Comparison of ENCODE assay signal across 29 mouse cellular contexts in genomic region chr13:47129090-47129489, GRCm38 (mm10). TPM values are rescaled to one million over a fixed set of nuclear protein-coding genes. Genes with fewer than 3 reads are reported as not detected.
DNase-seq lines count a peak whose midpoint lies in the region; ATAC-seq and TF ChIP-seq lines count a peak whose summit lies in the region.
"Had no signal": no experiment of that assay in that cellular context is flagged by ENCODE, and none has a peak within 500 bp of the region (broad histone marks: within the 10 kb centered on the region; RNA-seq: fewer than 3 reads in every experiment).

No protein-coding gene starts in this region.

- H3K27ac ChIP-seq in heart, embryonic 11.5 days (ENCODE audit: low read depth, low read length), result peak overlapping the region; percentile 70
- peak overlapping the region; percentile 71 to 79; a peak in 3 of 4 replicates for H3K27ac ChIP-seq in heart, embryonic 14.5 days (replicated peaks in 1 of 2; ENCODE audit: control insufficient read depth in 1 of 2, insufficient read depth in 1 of 2, low read depth in 2 of 2, low read length in 2 of 2)
- peak overlapping the region; percentile 30; the same call in 1 of the 2 replicates for H3K27ac ChIP-seq in heart, postnatal 0 days (ENCODE audit: low read depth)
- H3K27ac ChIP-seq: embryonic facial prominence, embryonic 10.5 days; embryonic facial prominence, embryonic 13.5 days; forebrain, embryonic 12.5 days; forebrain, embryonic 15.5 days; hindbrain, embryonic 12.5 days; hindbrain, embryonic 15.5 days had no signal

- H3K9ac ChIP-seq in heart, embryonic 11.5 days (ENCODE audit: low read depth, low read length), result no peak overlapping the region
- no peak overlapping the region for H3K9ac ChIP-seq in heart, embryonic 14.5 days (ENCODE audit: low read length)
- no peak overlapping the region for H3K9ac ChIP-seq in heart, postnatal 0 days (replicated peaks; ENCODE audit: low read depth, low read length)
- H3K9ac ChIP-seq: embryonic facial prominence, embryonic 13.5 days; forebrain, embryonic 12.5 days; forebrain, embryonic 15.5 days; hindbrain, embryonic 12.5 days; hindbrain, embryonic 15.5 days had no signal

- TF ChIP-seq EP300 in heart, postnatal 0 days (IDR thresholded peaks at IDR 0.05; ENCODE audit: low read depth), result no peak

- H3K4me3 ChIP-seq in heart, embryonic 11.5 days (ENCODE audit: low read depth, low read length), result no peak overlapping the region
- H3K4me3 ChIP-seq in heart, embryonic 14.5 days (ENCODE audit: control insufficient read depth in 1 of 2, insufficient read depth in 1 of 2, low read depth in 1 of 2, low read length in 2 of 2), result no peak overlapping the region
- H3K4me3 ChIP-seq in heart, postnatal 0 days (ENCODE audit: low read depth, low read length), result no peak overlapping the region
- H3K4me3 ChIP-seq: embryonic facial prominence, embryonic 10.5 days; embryonic facial prominence, embryonic 13.5 days; erythroblast, embryonic 14.5 days; forebrain, embryonic 12.5 days; forebrain, embryonic 15.5 days; hindbrain, embryonic 12.5 days; hindbrain, embryonic 15.5 days had no signal

- no peak for TF ChIP-seq CTCF in heart, postnatal 0 days (IDR thresholded peaks at IDR 0.05; ENCODE audit: low read depth)

- peaks cover 15% of the 10 kb centered on the region for H3K4me1 ChIP-seq in heart, embryonic 11.5 days (ENCODE audit: control insufficient read depth, insufficient read depth, low read length)
- H3K4me1 ChIP-seq in heart, embryonic 14.5 days (ENCODE audit: control insufficient read depth in 2 of 2, insufficient read depth in 2 of 2, low read length in 2 of 2), result peaks cover 10 to 18% of the 10 kb centered on the region in 2 experiments; a peak in 3 of 4 replicates
- peaks cover 15% of the 10 kb centered on the region for H3K4me1 ChIP-seq in heart, postnatal 0 days (ENCODE audit: control insufficient read depth, insufficient read depth)
- H3K4me1 ChIP-seq: forebrain, embryonic 12.5 days; forebrain, embryonic 15.5 days; hindbrain, embryonic 12.5 days; hindbrain, embryonic 15.5 days had no signal

- no peaks in the 10 kb centered on the region for H3K36me3 ChIP-seq in heart, embryonic 11.5 days (ENCODE audit: control insufficient read depth, insufficient read depth, low read length)
- no peaks in the 10 kb centered on the region for H3K36me3 ChIP-seq in heart, embryonic 14.5 days (ENCODE audit: control insufficient read depth, insufficient read depth, low read length)
- H3K36me3 ChIP-seq in heart, postnatal 0 days (replicated peaks; ENCODE audit: control insufficient read depth, insufficient read depth, low read length), result no peaks in the 10 kb centered on the region
- H3K36me3 ChIP-seq: embryonic facial prominence, embryonic 10.5 days; embryonic facial prominence, embryonic 13.5 days; forebrain, embryonic 12.5 days; forebrain, embryonic 15.5 days; hindbrain, embryonic 12.5 days; hindbrain, embryonic 15.5 days had no signal

- peak overlapping the region; percentile 17; the same call in 1 of the 2 replicates for H3K4me2 ChIP-seq in heart, embryonic 11.5 days
- H3K4me2 ChIP-seq in heart, embryonic 14.5 days (ENCODE audit: low read length), result 0 out of 2 replicates have a peak overlapping the region, but pooled peaks have one; percentile 8
- no peak overlapping the region for H3K4me2 ChIP-seq in heart, postnatal 0 days (ENCODE audit: low read depth, low read length)
- H3K4me2 ChIP-seq: embryonic facial prominence, embryonic 13.5 days; forebrain, embryonic 12.5 days; forebrain, embryonic 15.5 days; hindbrain, embryonic 12.5 days; hindbrain, embryonic 15.5 days had no signal

- H3K9me3 ChIP-seq in heart, embryonic 11.5 days (replicated peaks; ENCODE audit: control insufficient read depth, low read length), result no peaks in the 10 kb centered on the region
- H3K9me3 ChIP-seq in heart, embryonic 14.5 days (ENCODE audit: control insufficient read depth, low read length), result no peaks in the 10 kb centered on the region
- H3K9me3 ChIP-seq in heart, postnatal 0 days (replicated peaks; ENCODE audit: control insufficient read depth, low read length), result no peaks in the 10 kb centered on the region
- H3K9me3 ChIP-seq: embryonic facial prominence, embryonic 10.5 days; embryonic facial prominence, embryonic 13.5 days; forebrain, embryonic 12.5 days; forebrain, embryonic 15.5 days; hindbrain, embryonic 12.5 days; hindbrain, embryonic 15.5 days had no signal

- no peak for ATAC-seq in heart, embryonic 11.5 days (replicated peaks; ENCODE audit: insufficient number of reproducible peaks, low FRiP score, low TSS enrichment)
- ATAC-seq in heart, embryonic 14.5 days (ENCODE audit: insufficient number of reproducible peaks, insufficient read depth, low FRiP score, low read depth), result peak; percentile 61; the same call in 1 of the 2 replicates
- ATAC-seq in heart, postnatal 0 days (ENCODE audit: insufficient read depth, low read depth), result peak; percentile 76
- ATAC-seq: activated CD4-positive, CD25-positive, alpha-beta regulatory T cell, adult 4 months; CD4-positive, CD25-positive, alpha-beta regulatory T cell, adult 4 months; forebrain, embryonic 15.5 days; intestine, postnatal 0 days had no signal

- WGBS in heart, embryonic 11.5 days (ENCODE audit: insufficient replicate concordance), result 41% methylated on average over 4 of the region's 4 CpGs
- WGBS in heart, embryonic 14.5 days, result 21% methylated on average over 4 of the region's 4 CpGs
- WGBS in heart, postnatal 0 days, result 28% methylated on average over 4 of the region's 4 CpGs

- no peak for DNase-seq in heart, adult 8-10 months (ENCODE audit: low spot score)
- no peak for DNase-seq in heart, adult 11 months
- peak; percentile 53 for DNase-seq in heart, postnatal 0 days (ENCODE audit: low spot score)
- DNase-seq in heart, adult 9 months (ENCODE audit: low spot score in 2 of 2), result no peak
- peak; percentile 10 for DNase-seq in ZHBTc4 (ENCODE audit: low read depth, low spot score)
- DNase-seq in left cerebral cortex, adult 8-10 months (ENCODE audit: low spot score in 2 of 2), result no peak
- DNase-seq: adrenal gland, adult 8-10 months; adrenal gland, postnatal 25 days; cerebellum, adult 11-12 months; cerebellum, adult 8-10 months; cerebellum, postnatal 10 days; cerebellum, postnatal 36 days; embryo, embryonic 11 days; gastrocnemius, postnatal 10 days; gastrocnemius, postnatal 36 days; kidney, adult 2 months had no signal

- no peaks in the 10 kb centered on the region for H3K27me3 ChIP-seq in heart, embryonic 11.5 days (ENCODE audit: control insufficient read depth, insufficient read depth, low read length)
- no peaks in the 10 kb centered on the region for H3K27me3 ChIP-seq in heart, embryonic 14.5 days (ENCODE audit: control insufficient read depth, insufficient read depth, low read length)
- no peaks in the 10 kb centered on the region for H3K27me3 ChIP-seq in heart, postnatal 0 days (ENCODE audit: control insufficient read depth, insufficient read depth, low read length)
- H3K27me3 ChIP-seq: forebrain, embryonic 15.5 days had no signal

RNA-seq across cellular contexts. Expression of gene Rnf144b, which starts 6.6 kb away (rescaled TPM):
- 1.6 TPM in 2 replicates for polyA plus RNA-seq in heart, embryonic 11.5 days (2014; fragmentation: Nextera tagmentation; extraction: Ambion mirVana)
- 10 to 100 TPM; 21.8 to 26.8 (median 26.2) TPM for total RNA-seq in heart, adult 8-10 months (2022)
- 2.3 and 2.6 TPM in 2 replicates for polyA plus RNA-seq in heart, embryonic 14.5 days (2014; fragmentation: Nextera tagmentation; extraction: Ambion mirVana)
- total RNA-seq in heart, postnatal 0 days (2014; rRNA removed; ENCODE audit: low replicate concordance), result 5.5 and 6.3 TPM in 2 replicates
- polyA plus RNA-seq in heart, postnatal 0 days (2015; fragmentation: Nextera tagmentation; extraction: Ambion mirVana), result 1.7 and 2.1 TPM in 2 replicates
- total RNA-seq in left cerebral cortex, adult 8-10 months (2022), result 10 to 100 TPM; 23.9 to 28.6 (median 26.7) TPM
- total RNA-seq: MEL had no signal
- polyA plus RNA-seq: erythroblast, embryonic 14.5 days had no signal

RNA-seq across cellular contexts. Expression of gene Dek, which starts 23.1 kb away (rescaled TPM):
- polyA plus RNA-seq in heart, embryonic 11.5 days (2014; fragmentation: Nextera tagmentation; extraction: Ambion mirVana), result 165 and 200 TPM in 2 replicates
- 10 to 100 TPM; 30.1 to 39.9 (median 31.9) TPM for total RNA-seq in heart, adult 8-10 months (2022)
- 130 and 132 TPM in 2 replicates for polyA plus RNA-seq in heart, embryonic 14.5 days (2014; fragmentation: Nextera tagmentation; extraction: Ambion mirVana)
- total RNA-seq in heart, postnatal 0 days (2014; rRNA removed; ENCODE audit: low replicate concordance), result 53.3 and 59.2 TPM in 2 replicates
- polyA plus RNA-seq in heart, postnatal 0 days (2015; fragmentation: Nextera tagmentation; extraction: Ambion mirVana), result 80.8 and 87.4 TPM in 2 replicates
- total RNA-seq in left cerebral cortex, adult 8-10 months (2022), result 10 to 100 TPM; 53.1 to 58.2 (median 56.6) TPM

Comparison
In these comparisons a context has a peak if more than half of its experiments do, and no peak if none do; other contexts are left out.
1. DNase-seq: peak in heart, postnatal 0 days (single experiment) and ZHBTc4 (single experiment); none in heart, adult 8-10 months (single experiment), heart, adult 11 months (single experiment), heart, adult 9 months (0 of 2) and left cerebral cortex, adult 8-10 months (0 of 2).
2. Peak in every context shown above with its lines, with median percentiles within 50 percentile points of each other: H3K27ac ChIP-seq.